Mouse (Mus musculus): ENCODE measurements around the gene Ankrd31.
"Not testable (repeated sequence)": the region's sequence is repeated elsewhere in the genome, so short reads cannot be mapped to it uniquely, and the experiment has no call there.

The Ankrd31 gene

DNA sequence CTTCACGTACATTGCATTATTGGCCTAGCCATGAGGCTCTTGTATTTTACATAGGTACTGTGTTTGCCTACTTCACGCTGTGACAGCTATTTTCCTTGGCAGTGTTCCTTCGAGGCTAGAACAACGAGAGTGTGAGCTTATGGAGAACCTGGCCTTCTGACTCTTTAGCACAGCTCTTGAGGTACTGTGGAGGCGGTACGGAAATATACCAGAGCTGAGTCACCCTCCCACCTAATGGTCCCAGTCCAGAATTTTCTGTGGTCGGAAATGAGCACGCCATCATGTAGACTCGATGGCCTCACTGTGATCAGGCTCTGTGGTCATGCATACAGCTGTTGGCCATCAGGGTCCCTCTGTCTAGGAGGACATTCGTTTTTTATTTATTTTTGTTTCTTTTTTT lies 191.6 kb downstream of the Ankrd31 start:
- in situ Hi-C loops (cut with MboI, MseI): no loop called here

- in situ Hi-C loops (cut with MboI, MseI): not testable (repeated sequence)
Measured at GRCm38 (mm10) chr13:96941481-96941880, 193.4 kb downstream of the Ankrd31 start.

DNA sequence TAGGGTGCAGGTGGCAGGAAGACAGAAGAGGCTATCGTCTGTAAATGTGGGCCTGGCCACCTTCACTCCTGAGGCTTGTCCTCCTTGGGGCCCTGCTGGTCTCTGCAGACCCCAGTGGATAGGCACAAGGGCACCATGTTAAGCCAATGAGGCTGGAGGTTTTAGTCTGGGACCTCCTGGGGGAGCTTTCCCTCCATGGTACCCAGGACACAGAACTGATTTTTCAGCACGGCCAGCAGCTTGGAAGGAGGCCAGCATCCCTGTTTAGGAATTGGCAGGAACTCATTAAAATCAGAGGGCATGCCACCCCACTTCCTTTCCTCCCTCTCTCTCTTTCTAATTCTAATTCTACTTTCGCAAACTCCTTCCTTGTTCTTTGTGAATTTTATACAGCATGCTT lies 195.5 kb downstream of the Ankrd31 start:
- in situ Hi-C loops (cut with MboI, MseI): no loop called here

DNA sequence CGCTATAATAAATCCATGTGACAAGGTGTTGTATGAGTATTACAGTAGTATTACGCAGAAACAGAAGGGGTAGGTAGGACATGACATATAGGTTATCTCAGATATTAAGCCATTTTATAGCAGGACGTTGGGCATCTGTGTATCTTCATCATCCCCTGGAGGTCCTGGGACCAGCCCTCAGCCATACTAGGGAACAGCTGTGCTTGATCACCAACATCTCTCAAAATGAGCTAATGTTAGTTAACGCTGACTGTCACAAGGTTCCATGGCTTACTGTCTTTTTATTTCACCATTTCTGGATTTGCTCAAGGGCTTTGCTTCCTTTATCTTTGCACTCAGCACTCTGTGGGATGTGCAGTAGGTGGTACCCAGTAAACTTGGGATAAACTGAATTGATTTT lies 197.7 kb downstream of the Ankrd31 start:
- in situ Hi-C loops (cut with MboI, MseI): no loop called here

GRCm38 (mm10) chr13:96947722-96948121 lies 199.7 kb downstream of the Ankrd31 start:
- in situ Hi-C loops (cut with MboI, MseI): no loop called here

GRCm38 (mm10) chr13:96951880-96952279 lies 203.8 kb downstream of the Ankrd31 start:
- in situ Hi-C loops (cut with MboI, MseI): no loop called here

DNA sequence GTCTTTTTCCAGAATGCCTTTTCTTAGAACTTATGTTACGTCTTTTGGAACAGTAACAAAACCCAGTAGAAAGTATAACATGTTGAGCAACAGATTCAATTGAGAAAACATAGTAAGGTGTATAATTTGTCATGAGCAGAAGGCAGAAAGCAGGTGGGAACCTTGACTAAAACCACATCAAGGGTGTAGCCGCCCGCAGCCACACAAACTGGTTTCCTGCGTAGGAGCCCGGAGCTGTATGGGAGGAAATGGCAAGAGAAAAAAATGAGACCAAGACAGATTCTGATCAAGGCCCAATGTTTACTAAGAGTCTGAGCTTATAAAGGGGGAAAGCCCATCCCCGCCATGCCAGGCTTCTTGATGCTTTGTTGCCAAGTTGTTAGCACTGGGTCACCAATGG lies 208.4 kb downstream of the Ankrd31 start:
- in situ Hi-C loops (cut with MboI, MseI): no loop called here
